ENCODE assay signal across 8 mouse cellular contexts in genomic region chr3:88758045-88758500, GRCm38 (mm10). TPM values are rescaled to one million over a fixed set of nuclear protein-coding genes. Genes with fewer than 3 reads are reported as not detected.
DNase-seq lines count a peak whose midpoint lies in the region; TF ChIP-seq lines count a peak whose summit lies in the region.

No protein-coding gene starts in this region.

- DNase-seq in urinary bladder, postnatal 10 days (ENCODE audit: low spot score): peak; percentile 26
- no peak for DNase-seq in urinary bladder, adult 2 months (ENCODE audit: low spot score)
- peak; percentile 86 to 90 for DNase-seq in frontal cortex, postnatal 10 days (ENCODE audit: low spot score in 2 of 2)
- peak; percentile 63 for DNase-seq in hindbrain, embryonic 10.5 days (ENCODE audit: low spot score)
- peak; percentile 94 for DNase-seq in layer of hippocampus, adult 9-11 months
- DNase-seq in lung, adult 2 months: peak; percentile 38
- DNase-seq in retina, embryonic 14.5 days (ENCODE audit: low spot score): peak; percentile 66
- DNase-seq in spleen, adult 18-20 months: no peak

- H3K27ac ChIP-seq in hindbrain, embryonic 10.5 days: peak overlapping the region; percentile 92

- H3K36me3 ChIP-seq in hindbrain, embryonic 10.5 days: peaks cover 98% of the 10 kb centered on the region

- WGBS in hindbrain, embryonic 10.5 days: 13% methylated on average over 5 of the region's 5 CpGs
- 24% methylated on average over 5 of the region's 5 CpGs for WGBS in lung, adult 2 months

- no peaks in the 10 kb centered on the region for H3K27me3 ChIP-seq in hindbrain, embryonic 10.5 days (ENCODE audit: insufficient read depth, poor library complexity, severe bottlenecking)

- peak overlapping the region; percentile 27 for H3K4me3 ChIP-seq in hindbrain, embryonic 10.5 days
- no peak overlapping the region for H3K4me3 ChIP-seq in lung, adult 2 months (replicated peaks; ENCODE audit: extremely low read depth, low read depth, low read length)

- TF ChIP-seq CTCF in lung, adult 2 months (IDR thresholded peaks at IDR 0.05; ENCODE audit: insufficient read depth, low read length): no peak

- H3K9me3 ChIP-seq in hindbrain, embryonic 10.5 days: no peaks in the 10 kb centered on the region

- H3K4me1 ChIP-seq in hindbrain, embryonic 10.5 days (replicated peaks): peaks cover 38% of the 10 kb centered on the region
- H3K4me1 ChIP-seq in lung, adult 2 months (ENCODE audit: control insufficient read depth, insufficient read depth, low read length): no peaks in the 10 kb centered on the region; the same call in 1 of the 2 replicates

- TF ChIP-seq POLR2A in lung, adult 2 months (IDR thresholded peaks at IDR 0.05; ENCODE audit: borderline replicate concordance, extremely low read depth, low read depth, low read length): no peak

RNA-seq across cellular contexts. Expression of gene Syt11, which starts 16.9 kb away (rescaled TPM):
- 9.7 and 11.3 TPM in 2 replicates for polyA plus RNA-seq in urinary bladder, adult 2 months (2012; rRNA removed)
- polyA plus RNA-seq in hindbrain, embryonic 10.5 days (2016; fragmentation: Nextera tagmentation; extraction: Ambion mirVana): 112 and 147 TPM in 2 replicates
- 5.4 and 8.4 TPM in 2 replicates for polyA plus RNA-seq in lung, adult 2 months (2012; rRNA removed)

RNA-seq across cellular contexts. Expression of gene Rit1, which starts 41.4 kb away (rescaled TPM):
- polyA plus RNA-seq in urinary bladder, adult 2 months (2012; rRNA removed): 81.4 and 89.3 TPM in 2 replicates
- polyA plus RNA-seq in hindbrain, embryonic 10.5 days (2016; fragmentation: Nextera tagmentation; extraction: Ambion mirVana): 35.7 and 48.5 TPM in 2 replicates
- 49.0 and 71.7 TPM in 2 replicates for polyA plus RNA-seq in lung, adult 2 months (2012; rRNA removed)

Comparison
In these comparisons a context has a peak if more than half of its experiments do, and no peak if none do; other contexts are left out.
1. DNase-seq: peak in urinary bladder, postnatal 10 days (single experiment), frontal cortex, postnatal 10 days (2 of 2), hindbrain, embryonic 10.5 days (single experiment), layer of hippocampus, adult 9-11 months (single experiment), lung, adult 2 months (single experiment) and retina, embryonic 14.5 days (single experiment); none in urinary bladder, adult 2 months (single experiment) and spleen, adult 18-20 months (0 of 2).